Mouse (Mus musculus) hindbrain, embryonic 14.5 days (tissue): Measurements from ENCODE around the gene Tnfsf11. TPM values are rescaled to one million over a fixed set of nuclear protein-coding genes. Genes with fewer than 3 reads are reported as not detected.

Experiments used
- ATAC-seq: fragments of 200-750 bp; cut with Nextera tagmentation; 2 replicates; pipeline ENCODE4 v1.8.0; 2017; ENCODE audit warnings: moderate number of reproducible peaks, mild to moderate bottlenecking, moderate TSS enrichment, moderate library complexity; ENCODE audit not compliant: low FRiP score
- DNase-seq: peaks from one replicate; pipeline ENCODE4 v3.0.0-alpha.2; 2015; ENCODE audit warnings: low spot score
- H3K27ac ChIP-seq: fragments of 300-500 bp; sonication (generic); 2 replicates; pipeline ENCODE4 v1.5.1; 2014; ENCODE audit warnings: mild to moderate bottlenecking, moderate library complexity
- H3K27me3 ChIP-seq: fragments of 300-500 bp; sonication (generic); 2 replicates; pipeline ENCODE4 v1.6.1; 2014; ENCODE audit warnings: mild to moderate bottlenecking, low read length, mixed read lengths; ENCODE audit not compliant: control insufficient read depth, insufficient read depth
- H3K36me3 ChIP-seq: fragments of 300-500 bp; sonication (generic); replicated peaks from 2 replicates; pipeline ENCODE4 v1.6.1; 2014; ENCODE audit not compliant: control insufficient read depth, insufficient read depth
- H3K4me1 ChIP-seq: fragments of 300-500 bp; sonication (generic); replicated peaks from 2 replicates; pipeline ENCODE4 v1.6.1; 2014; ENCODE audit warnings: antibody characterized with exemption, low read length, mixed read lengths; ENCODE audit not compliant: control insufficient read depth, insufficient read depth
- H3K4me2 ChIP-seq: fragments of 300-500 bp; sonication (generic); replicated peaks from 2 replicates; pipeline ENCODE4 v1.6.1; 2014; ENCODE audit warnings: mild to moderate bottlenecking, moderate library complexity
- H3K4me3 ChIP-seq: fragments of 300-500 bp; sonication (generic); replicated peaks from 2 replicates; pipeline ENCODE4 v1.5.1; 2014; ENCODE audit warnings: mild to moderate bottlenecking, low read length
- H3K9ac ChIP-seq: fragments of 300-500 bp; sonication (generic); 2 replicates; pipeline ENCODE4 v1.6.1; 2014
- H3K9me3 ChIP-seq: fragments of 300-500 bp; sonication (generic); 2 replicates; pipeline ENCODE4 v1.6.1; 2016; ENCODE audit warnings: low read length; ENCODE audit not compliant: control insufficient read depth
- WGBS: fragments of 180-500 bp; shearing (Covaris S2); extraction: QIAGEN DNeasy Blood & Tissue Kit; methylation state at CpG from one replicate; pipeline ENCODE4 v1.1.7; 2014; 5-methylcytosine and 5-hydroxymethylcytosine counted together
- polyA plus RNA-seq: library from polyadenylated mRNA; unstranded; fragments of >200 nt; fragmentation: Nextera tagmentation; extraction: Ambion mirVana; gene quantifications from 2 replicates; pipeline ENCODE4 v1.2.1, GENCODE M21; 2014

The Tnfsf11 gene
- polyA plus RNA-seq, 1 experiment from 2014 or later = 0.20 TPM

GRCm38 (mm10) chr14:78274146-78274545 lies 33.7 kb downstream of the Tnfsf11 start:
- DNase-seq (no peak), ATAC-seq (no peak)
- Histone ChIP-seq H3K9me3 (no peaks in the 10 kb centered on the region), H3K27ac (no peak overlapping the region), H3K4me1 (0 out of 2 replicates have a peak, but pooled peaks cover 8% of the 10 kb centered on the region), H3K9ac (no peak overlapping the region), H3K36me3 (no peaks in the 10 kb centered on the region), H3K4me2 (no peak overlapping the region), H3K27me3 (no peaks in the 10 kb centered on the region), H3K4me3 (no peak overlapping the region)
- 83% methylated on average over 9 of the region's 9 CpGs for WGBS

- 72% methylated on average over 7 of the region's 7 CpGs for WGBS
- no peak overlapping the region for H3K4me3 ChIP-seq
- H3K4me1 ChIP-seq = 0 out of 2 replicates have a peak, but pooled peaks cover 8% of the 10 kb centered on the region
- H3K9me3 ChIP-seq = no peaks in the 10 kb centered on the region
- no peak for DNase-seq
- H3K4me2 ChIP-seq = no peak overlapping the region
- no peak for ATAC-seq
- H3K27me3 ChIP-seq = no peaks in the 10 kb centered on the region
- H3K36me3 ChIP-seq = no peaks in the 10 kb centered on the region
- no peak overlapping the region for H3K9ac ChIP-seq
- no peak overlapping the region for H3K27ac ChIP-seq
Observed at GRCm38 (mm10) chr14:78273571-78273970, 34.3 kb downstream of the Tnfsf11 start.

GRCm38 (mm10) chr14:78264876-78265275 lies 43.0 kb downstream of the Tnfsf11 start:
- H3K9me3 ChIP-seq = no peaks in the 10 kb centered on the region
- 95% methylated on average over 6 of the region's 6 CpGs for WGBS
- H3K4me1 ChIP-seq = no peaks in the 10 kb centered on the region
- H3K4me3 ChIP-seq = no peak overlapping the region
- no peak for ATAC-seq
- H3K27ac ChIP-seq = no peak overlapping the region
- DNase-seq = no peak
- H3K27me3 ChIP-seq = no peaks in the 10 kb centered on the region
- no peak overlapping the region for H3K9ac ChIP-seq
- H3K36me3 ChIP-seq = no peaks in the 10 kb centered on the region
- H3K4me2 ChIP-seq = no peak overlapping the region

- H3K36me3 ChIP-seq = no peaks in the 10 kb centered on the region
- no peak overlapping the region for H3K9ac ChIP-seq
- no peak overlapping the region for H3K4me3 ChIP-seq
- ATAC-seq (no peak), DNase-seq (no peak)
- no peaks in the 10 kb centered on the region for H3K4me1 ChIP-seq
- H3K9me3 ChIP-seq = no peaks in the 10 kb centered on the region
- H3K27ac ChIP-seq = no peak overlapping the region
- H3K27me3 ChIP-seq = no peaks in the 10 kb centered on the region
- WGBS = 92% methylated on average over 7 of the region's 7 CpGs
- H3K4me2 ChIP-seq = no peak overlapping the region
Observed at GRCm38 (mm10) chr14:78262596-78262995, 45.2 kb downstream of the Tnfsf11 start.

- WGBS = 76% methylated on average over 7 of the region's 7 CpGs
- no peak for ATAC-seq
Observed at GRCm38 (mm10) chr14:78261246-78261645, 46.6 kb downstream of the Tnfsf11 start.

GRCm38 (mm10) chr14:78254017-78254416 lies 53.8 kb downstream of the Tnfsf11 start:
- Histone ChIP-seq H3K9ac (no peak overlapping the region), H3K36me3 (no peaks in the 10 kb centered on the region), H3K4me3 (no peak overlapping the region), H3K27ac (no peak overlapping the region), H3K9me3 (no peaks in the 10 kb centered on the region), H3K4me2 (no peak overlapping the region), H3K4me1 (no peaks in the 10 kb centered on the region), H3K27me3 (no peaks in the 10 kb centered on the region)
- 93% methylated on average over 7 of the region's 7 CpGs for WGBS
- DNase-seq = no peak
- no peak for ATAC-seq

More at GRCm38 (mm10) chr14:78261246-78261645, 46.6 kb downstream of the Tnfsf11 start:
- DNase-seq = no peak
- no peaks in the 10 kb centered on the region for H3K9me3 ChIP-seq
- H3K9ac ChIP-seq = no peak overlapping the region
- no peaks in the 10 kb centered on the region for H3K27me3 ChIP-seq
- H3K4me3 ChIP-seq = no peak overlapping the region
- H3K36me3 ChIP-seq = no peaks in the 10 kb centered on the region
- H3K27ac ChIP-seq = no peak overlapping the region
- H3K4me2 ChIP-seq = no peak overlapping the region
- H3K4me1 ChIP-seq = no peaks in the 10 kb centered on the region

GRCm38 (mm10) chr14:78246601-78247000 lies 61.2 kb downstream of the Tnfsf11 start:
- ATAC-seq = no peak
- Histone ChIP-seq H3K27me3 (no peaks in the 10 kb centered on the region), H3K27ac (no peak overlapping the region), H3K4me2 (no peak overlapping the region), H3K4me3 (no peak overlapping the region), H3K9me3 (no peaks in the 10 kb centered on the region), H3K36me3 (no peaks in the 10 kb centered on the region), H3K4me1 (no peaks in the 10 kb centered on the region), H3K9ac (no peak overlapping the region)
- 62% methylated on average over 5 of the region's 5 CpGs for WGBS
- DNase-seq = no peak

- Histone ChIP-seq H3K27ac (no peak overlapping the region), H3K36me3 (no peaks in the 10 kb centered on the region), H3K4me2 (no peak overlapping the region), H3K27me3 (no peaks in the 10 kb centered on the region), H3K4me3 (no peak overlapping the region), H3K4me1 (no peaks in the 10 kb centered on the region), H3K9me3 (no peaks in the 10 kb centered on the region), H3K9ac (no peak overlapping the region)
- no peak for DNase-seq
- 83% methylated on average over 4 of the region's 4 CpGs for WGBS
- ATAC-seq = no peak
Observed at GRCm38 (mm10) chr14:78244811-78245210, 63.0 kb downstream of the Tnfsf11 start.

- ATAC-seq = no peak
- Histone ChIP-seq H3K27me3 (no peaks in the 10 kb centered on the region), H3K9me3 (no peaks in the 10 kb centered on the region), H3K9ac (no peak overlapping the region), H3K4me1 (no peaks in the 10 kb centered on the region; the same call in 1 of the 2 replicates), H3K36me3 (no peaks in the 10 kb centered on the region), H3K4me3 (no peak overlapping the region), H3K4me2 (no peak overlapping the region), H3K27ac (no peak overlapping the region)
- WGBS = 79% methylated on average over 6 of the region's 6 CpGs
- DNase-seq = no peak
Observed at GRCm38 (mm10) chr14:78239346-78239745, 68.5 kb downstream of the Tnfsf11 start.

GRCm38 (mm10) chr14:78237238-78237637 lies 70.6 kb downstream of the Tnfsf11 start:
- no peaks in the 10 kb centered on the region for H3K9me3 ChIP-seq
- H3K4me2 ChIP-seq = no peak overlapping the region
- DNase-seq = peak; percentile 43
- 76% methylated on average over 6 of the region's 6 CpGs for WGBS
- no peaks in the 10 kb centered on the region; the same call in 1 of the 2 replicates for H3K4me1 ChIP-seq
- H3K36me3 ChIP-seq = no peaks in the 10 kb centered on the region
- no peak overlapping the region for H3K27ac ChIP-seq
- H3K4me3 ChIP-seq = no peak overlapping the region
- no peaks in the 10 kb centered on the region for H3K27me3 ChIP-seq
- ATAC-seq = no peak
- H3K9ac ChIP-seq = no peak overlapping the region
